Mouse (Mus musculus): ENCODE data around the gene Bud31.

GRCm38 (mm10) chr5:145100960-145101359 is 39.2 kb upstream of the Bud31 start:
- no peak for TF ChIP-seq CTCF (IDR thresholded peaks at IDR 0.05; ENCODE audit: control insufficient read depth, insufficient read depth, insufficient replicate concordance, low read depth, low read length)
- no peak for TF ChIP-seq POLR2A (IDR thresholded peaks at IDR 0.05; ENCODE audit: control insufficient read depth, low read depth, low read length)
